Mouse (Mus musculus) limb, embryonic 12.5 days (tissue): ENCODE measurements at regions not wholly inside any gene's neighbourhood (a gene's known extent, or its start where the extent isn't known, plus 50 kb on each side); places are given as distances from the start of the nearest gene placed in this dataset.

ENCODE experiments used
- ATAC-seq: fragments of 200-750 bp; cut with Nextera tagmentation; 2 replicates; pipeline ENCODE4 v1.8.0; 2017; ENCODE audit warnings: low read depth, moderate TSS enrichment; ENCODE audit not compliant: insufficient number of reproducible peaks, insufficient read depth, low FRiP score, low TSS enrichment
- H3K27ac ChIP-seq: fragments of 300-500 bp; sonication (generic); 2 replicates; pipeline ENCODE4 v1.5.1; 2016; ENCODE audit warnings: mild to moderate bottlenecking, moderate library complexity
- H3K27me3 ChIP-seq: fragments of 300-500 bp; sonication (generic); 2 replicates; pipeline ENCODE4 v1.6.1; 2016; ENCODE audit warnings: mild to moderate bottlenecking, moderate library complexity
- H3K36me3 ChIP-seq: fragments of 300-500 bp; sonication (generic); 2 replicates; pipeline ENCODE4 v1.6.1; 2016; ENCODE audit warnings: mild to moderate bottlenecking, moderate library complexity
- H3K4me1 ChIP-seq: fragments of 300-500 bp; sonication (generic); replicated peaks from 2 replicates; pipeline ENCODE4 v1.6.1; 2016
- H3K4me2 ChIP-seq: fragments of 300-500 bp; sonication (generic); 2 replicates; pipeline ENCODE4 v1.6.1; 2016; ENCODE audit warnings: mild to moderate bottlenecking, moderate library complexity
- H3K4me3 ChIP-seq: fragments of 300-500 bp; sonication (generic); replicated peaks from 2 replicates; pipeline ENCODE4 v1.5.1; 2016; ENCODE audit warnings: mild to moderate bottlenecking
- H3K9ac ChIP-seq: fragments of 300-500 bp; sonication (generic); replicated peaks from 2 replicates; pipeline ENCODE4 v1.6.1; 2016; ENCODE audit warnings: mild to moderate bottlenecking, moderate library complexity
- H3K9me3 ChIP-seq: fragments of 300-500 bp; sonication (generic); 2 replicates; pipeline ENCODE4 v1.6.1; 2016; ENCODE audit warnings: mild to moderate bottlenecking, moderate library complexity
- WGBS: fragments of 180-500 bp; shearing (Covaris S2); methylation state at CpG from one replicate; pipeline ENCODE4 v1.1.7; 2016; 5-methylcytosine and 5-hydroxymethylcytosine counted together

GRCm38 (mm10) chr11:22596805-22597149 is 84.9 kb downstream of the Tmem17 start:
- Histone ChIP-seq H3K36me3 (no peaks in the 10 kb centered on the region), H3K9ac (no peak overlapping the region), H3K4me3 (no peak overlapping the region), H3K27me3 (no peaks in the 10 kb centered on the region), H3K4me1 (no peaks in the 10 kb centered on the region), H3K4me2 (no peak overlapping the region), H3K27ac (no peak overlapping the region), H3K9me3 (no peaks in the 10 kb centered on the region; the same call in 1 of the 2 replicates)
- no peak for ATAC-seq
- WGBS, result 87% methylated on average over 2 of the region's 2 CpGs

GRCm38 (mm10) chr11:22600370-22600769 is 88.5 kb downstream of the Tmem17 start:
- no peak overlapping the region for H3K4me3 ChIP-seq
- no peaks in the 10 kb centered on the region for H3K27me3 ChIP-seq
- no peak overlapping the region for H3K27ac ChIP-seq
- H3K36me3 ChIP-seq, result no peaks in the 10 kb centered on the region
- H3K9me3 ChIP-seq, result no peaks in the 10 kb centered on the region; the same call in 1 of the 2 replicates
- WGBS, result 54% methylated on average over 7 of the region's 7 CpGs
- no peaks in the 10 kb centered on the region; the same call in 1 of the 2 replicates for H3K4me1 ChIP-seq
- no peak for ATAC-seq
- no peak overlapping the region for H3K9ac ChIP-seq
- no peak overlapping the region for H3K4me2 ChIP-seq

GRCm38 (mm10) chr11:22601977-22602376 is 90.1 kb downstream of the Tmem17 start:
- H3K4me1 ChIP-seq, result no peaks in the 10 kb centered on the region; the same call in 1 of the 2 replicates
- H3K9me3 ChIP-seq, result no peaks in the 10 kb centered on the region
- H3K4me2 ChIP-seq, result no peak overlapping the region
- no peak overlapping the region for H3K4me3 ChIP-seq
- no peak overlapping the region for H3K27ac ChIP-seq
- no peaks in the 10 kb centered on the region for H3K36me3 ChIP-seq
- ATAC-seq, result no peak
- WGBS, result 22% methylated on average over 3 of the region's 3 CpGs
- H3K27me3 ChIP-seq, result no peaks in the 10 kb centered on the region
- no peak overlapping the region for H3K9ac ChIP-seq

GRCm38 (mm10) chr11:22602610-22603009 is 90.7 kb downstream of the Tmem17 start:
- Histone ChIP-seq H3K36me3 (no peaks in the 10 kb centered on the region), H3K27me3 (no peaks in the 10 kb centered on the region), H3K4me1 (no peaks in the 10 kb centered on the region; the same call in 1 of the 2 replicates), H3K9ac (no peak overlapping the region), H3K4me3 (no peak overlapping the region), H3K27ac (no peak overlapping the region), H3K9me3 (no peaks in the 10 kb centered on the region), H3K4me2 (no peak overlapping the region)
- ATAC-seq, result no peak
- WGBS, result 84% methylated on average over 3 of the region's 3 CpGs

GRCm38 (mm10) chr11:22603397-22603796 is 91.5 kb downstream of the Tmem17 start:
- H3K9ac ChIP-seq, result no peak overlapping the region
- no peaks in the 10 kb centered on the region for H3K9me3 ChIP-seq
- H3K4me1 ChIP-seq, result no peaks in the 10 kb centered on the region; the same call in 1 of the 2 replicates
- no peak overlapping the region for H3K27ac ChIP-seq
- H3K4me2 ChIP-seq, result no peak overlapping the region
- no peaks in the 10 kb centered on the region for H3K36me3 ChIP-seq
- WGBS, result 86% methylated on average over 1 of the region's 1 CpGs
- H3K4me3 ChIP-seq, result no peak overlapping the region
- ATAC-seq, result no peak
- H3K27me3 ChIP-seq, result no peaks in the 10 kb centered on the region

GRCm38 (mm10) chr11:22606380-22606779 is 94.5 kb downstream of the Tmem17 start:
- ATAC-seq, result no peak
- 56% methylated on average over 3 of the region's 4 CpGs for WGBS

GRCm38 (mm10) chr11:22607645-22608044 is 95.8 kb downstream of the Tmem17 start:
- Histone ChIP-seq H3K9me3 (no peaks in the 10 kb centered on the region), H3K4me1 (peaks cover 24% of the 10 kb centered on the region), H3K9ac (no peak overlapping the region), H3K27ac (no peak overlapping the region), H3K27me3 (no peaks in the 10 kb centered on the region), H3K4me3 (no peak overlapping the region), H3K4me2 (no peak overlapping the region), H3K36me3 (no peaks in the 10 kb centered on the region)
- WGBS, result 82% methylated on average over 5 of the region's 5 CpGs
- ATAC-seq, result no peak

More at GRCm38 (mm10) chr11:22606380-22606779, 94.5 kb downstream of the Tmem17 start:
- H3K27ac ChIP-seq, result no peak overlapping the region
- H3K9ac ChIP-seq, result no peak overlapping the region
- no peaks in the 10 kb centered on the region for H3K36me3 ChIP-seq
- H3K4me1 ChIP-seq, result peaks cover 14% of the 10 kb centered on the region
- no peaks in the 10 kb centered on the region for H3K27me3 ChIP-seq
- no peak overlapping the region for H3K4me2 ChIP-seq
- H3K4me3 ChIP-seq, result no peak overlapping the region
- H3K9me3 ChIP-seq, result no peaks in the 10 kb centered on the region

- Histone ChIP-seq H3K4me3 (no peak overlapping the region), H3K4me1 (peaks cover 24% of the 10 kb centered on the region)
These were observed 97.1 kb downstream of the Tmem17 start for GRCm38 (mm10) chr11:22608945-22609344.

GRCm38 (mm10) chr11:22610433-22611101 is 98.7 kb downstream of the Tmem17 start:
- Histone ChIP-seq H3K27ac (peak overlapping the region; percentile 83), H3K36me3 (no peaks in the 10 kb centered on the region), H3K4me2 (peak overlapping the region; percentile 30), H3K4me3 (no peak overlapping the region), H3K9me3 (no peaks in the 10 kb centered on the region), H3K4me1 (peaks cover 24% of the 10 kb centered on the region), H3K9ac (no peak overlapping the region; the same call in 1 of the 2 replicates), H3K27me3 (no peaks in the 10 kb centered on the region)
- ATAC-seq, result peak; percentile 28; the same call in 1 of the 2 replicates
- 8% methylated on average over 12 of the region's 12 CpGs for WGBS

More at GRCm38 (mm10) chr11:22608945-22609344, 97.1 kb downstream of the Tmem17 start:
- no peak for ATAC-seq
- Histone ChIP-seq H3K9ac (no peak overlapping the region), H3K4me2 (no peak overlapping the region), H3K27me3 (no peaks in the 10 kb centered on the region), H3K36me3 (no peaks in the 10 kb centered on the region), H3K27ac (no peak overlapping the region), H3K9me3 (no peaks in the 10 kb centered on the region)

GRCm38 (mm10) chr11:22611102-22611869 is 99.4 kb downstream of the Tmem17 start:
- Histone ChIP-seq H3K36me3 (no peaks in the 10 kb centered on the region), H3K27me3 (no peaks in the 10 kb centered on the region), H3K9me3 (no peaks in the 10 kb centered on the region), H3K9ac (no peak overlapping the region; the same call in 1 of the 2 replicates), H3K4me3 (no peak overlapping the region), H3K4me1 (peaks cover 24% of the 10 kb centered on the region), H3K27ac (peak overlapping the region; percentile 83), H3K4me2 (peak overlapping the region; percentile 30; the same call in 1 of the 2 replicates)
- WGBS, result 29% methylated on average over 6 of the region's 6 CpGs
- ATAC-seq, result peak; percentile 80

GRCm38 (mm10) chr11:22613500-22613899 is 101.6 kb downstream of the Tmem17 start:
- no peak overlapping the region for H3K4me3 ChIP-seq
- H3K9ac ChIP-seq, result no peak overlapping the region
- H3K27ac ChIP-seq, result no peak overlapping the region
- H3K27me3 ChIP-seq, result no peaks in the 10 kb centered on the region
- no peaks in the 10 kb centered on the region for H3K36me3 ChIP-seq
- no peaks in the 10 kb centered on the region for H3K9me3 ChIP-seq
- WGBS, result 38% methylated on average over 2 of the region's 2 CpGs
- ATAC-seq, result no peak
- peaks cover 24% of the 10 kb centered on the region for H3K4me1 ChIP-seq
- no peak overlapping the region for H3K4me2 ChIP-seq
